In the genomic region with DNA sequence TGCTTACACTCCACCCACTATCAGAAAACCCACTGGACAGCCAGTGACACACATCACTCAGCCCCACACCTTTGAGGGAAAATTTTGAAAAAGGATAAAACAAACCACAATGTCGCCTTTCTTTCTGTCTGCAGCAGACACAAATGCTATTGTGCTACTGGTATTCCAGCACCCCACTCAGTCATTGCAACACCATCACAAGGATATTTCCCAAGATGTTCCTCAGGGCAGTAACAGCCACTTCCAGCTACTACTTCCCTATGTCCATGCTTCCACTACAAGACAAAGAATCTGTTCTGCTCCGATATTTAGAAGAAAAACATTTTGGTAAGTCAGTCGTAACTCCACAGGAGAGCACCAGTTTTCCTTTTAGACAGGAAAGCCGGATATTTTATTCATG, we compare ENCODE assay signal across 8 mouse cellular contexts. TPM values are rescaled to one million over a fixed set of nuclear protein-coding genes. Genes with fewer than 3 reads are reported as not detected.
DNase-seq lines count a peak whose midpoint lies in the region; ATAC-seq and TF ChIP-seq lines count a peak whose summit lies in the region.

No protein-coding gene starts in this region.

- peak; percentile 30 for DNase-seq in adrenal gland, postnatal 10 days
- DNase-seq in adrenal gland, postnatal 4 days (ENCODE audit: low spot score in 2 of 2) = no peak
- no peak for DNase-seq in kidney, adult 2 months
- DNase-seq in kidney, adult 9 months = no peak
- peak; percentile 67 for DNase-seq in adipocyte (ENCODE audit: low spot score)
- no peak for DNase-seq in left cerebral cortex, adult 18-20 months (ENCODE audit: low spot score in 2 of 2)
- no peak for DNase-seq in cerebellum, adult 18-20 months

- no peak overlapping the region for H3K4me3 ChIP-seq in kidney, adult 2 months (ENCODE audit: insufficient read depth, low read depth, low read length)
- H3K4me3 ChIP-seq in liver, embryonic 15.5 days (replicated peaks) = no peak overlapping the region

- TF ChIP-seq POLR2A in kidney, adult 2 months (IDR thresholded peaks at IDR 0.05; ENCODE audit: low read depth, low read length) = no peak

- no peaks in the 10 kb centered on the region for H3K9me3 ChIP-seq in liver, embryonic 15.5 days (replicated peaks)

- no peak for TF ChIP-seq CTCF in kidney, adult 2 months (conservative IDR thresholded peaks at IDR 0.05; ENCODE audit: insufficient read depth, insufficient read length, low read depth, low read length)

- H3K4me2 ChIP-seq in liver, embryonic 15.5 days = 0 out of 2 replicates have a peak overlapping the region, but pooled peaks have one; percentile 6

- peaks cover 71% of the 10 kb centered on the region for H3K4me1 ChIP-seq in kidney, adult 2 months (ENCODE audit: control insufficient read depth, insufficient read depth, low read length)
- H3K4me1 ChIP-seq in liver, embryonic 15.5 days (replicated peaks) = peaks cover 99% of the 10 kb centered on the region

- peak overlapping the region; percentile 33; the same call in 1 of the 2 replicates for H3K27ac ChIP-seq in kidney, adult 2 months (ENCODE audit: insufficient read depth, low read depth, low read length)
- H3K27ac ChIP-seq in liver, embryonic 15.5 days (replicated peaks) = peak overlapping the region; percentile 87; the same call in 1 of the 2 replicates

- WGBS in kidney, adult 2 months = 49% methylated on average over 4 of the region's 4 CpGs
- WGBS in liver, embryonic 15.5 days (ENCODE audit: insufficient replicate concordance) = 72% methylated on average over 4 of the region's 4 CpGs

- no peaks in the 10 kb centered on the region; the same call in 1 of the 2 replicates for H3K36me3 ChIP-seq in kidney, adult 2 months (ENCODE audit: control insufficient read depth, insufficient read depth, low read length)
- peaks cover 28% of the 10 kb centered on the region for H3K36me3 ChIP-seq in liver, embryonic 15.5 days (replicated peaks)

- no peak for ATAC-seq in liver, embryonic 15.5 days (ENCODE audit: insufficient read depth)

- no peaks in the 10 kb centered on the region for H3K27me3 ChIP-seq in kidney, adult 2 months (replicated peaks; ENCODE audit: control insufficient read depth, insufficient read depth, low read length)
- H3K27me3 ChIP-seq in liver, embryonic 15.5 days = no peaks in the 10 kb centered on the region

- no peak overlapping the region for H3K9ac ChIP-seq in liver, embryonic 15.5 days

RNA-seq across cellular contexts. Expression of a gene that starts 7.4 kb away (rescaled TPM):
- 100 to 1,000 TPM; 236 to 261 TPM for total RNA-seq in adrenal gland, postnatal 10 days (2021)
- 100 to 1,000 TPM; 220 to 242 TPM for total RNA-seq in adrenal gland, postnatal 4 days (2021)
- 340 and 367 TPM in 2 replicates for polyA plus RNA-seq in kidney, adult 2 months (2012; rRNA removed)
- polyA plus RNA-seq in liver, embryonic 15.5 days (2015; fragmentation: Nextera tagmentation; extraction: Ambion mirVana) = 126 and 147 TPM in 2 replicates
- total RNA-seq in left cerebral cortex, adult 18-20 months (2021) = 100 to 1,000 TPM; 192 TPM

RNA-seq across cellular contexts. Expression of a gene that starts 26.9 kb away (rescaled TPM):
- total RNA-seq in adrenal gland, postnatal 10 days (2021) = 100 to 1,000 TPM; 240 to 250 TPM
- 100 to 1,000 TPM; 308 to 312 TPM for total RNA-seq in adrenal gland, postnatal 4 days (2021)
- 321 and 343 TPM in 2 replicates for polyA plus RNA-seq in kidney, adult 2 months (2012; rRNA removed)
- 209 and 222 TPM in 2 replicates for polyA plus RNA-seq in liver, embryonic 15.5 days (2015; fragmentation: Nextera tagmentation; extraction: Ambion mirVana)
- 100 to 1,000 TPM; 196 to 199 TPM for total RNA-seq in left cerebral cortex, adult 18-20 months (2021)

RNA-seq across cellular contexts. Expression of a gene that starts 27.1 kb away (rescaled TPM):
- total RNA-seq in adrenal gland, postnatal 10 days (2021) = 1 to 10 TPM; 3.3 to 4.9 TPM
- total RNA-seq in adrenal gland, postnatal 4 days (2021) = 1 to 10 TPM; 2.5 to 3.6 TPM
- 2.3 and 6.2 TPM in 2 replicates for polyA plus RNA-seq in kidney, adult 2 months (2012; rRNA removed)
- 21.6 and 26.3 TPM in 2 replicates for polyA plus RNA-seq in liver, embryonic 15.5 days (2015; fragmentation: Nextera tagmentation; extraction: Ambion mirVana)
- total RNA-seq in left cerebral cortex, adult 18-20 months (2021) = 1 to 10 TPM; 1.0 to 1.7 TPM

Comparison
In these comparisons a context has a peak if more than half of its experiments do, and no peak if none do; other contexts are left out.
1. DNase-seq: peak in adrenal gland, postnatal 10 days (single experiment) and adipocyte (single experiment); none in adrenal gland, postnatal 4 days (0 of 2), kidney, adult 2 months (single experiment), kidney, adult 9 months (single experiment), left cerebral cortex, adult 18-20 months (0 of 2) and cerebellum, adult 18-20 months (0 of 2).